Mouse (Mus musculus) intestine, embryonic 14.5 days (tissue): ENCODE measurements around the gene Spef1. TPM values are rescaled to one million over a fixed set of nuclear protein-coding genes. Genes with fewer than 3 reads are reported as not detected.
A peak's percentile ranks its signal among the peaks of the same experiment; 100 is the strongest.

Experiments
- ATAC-seq: fragments of 200-750 bp; cut with Nextera tagmentation; replicated peaks from 2 replicates; pipeline ENCODE4 v1.8.0; 2017; ENCODE audit warnings: low read depth, moderate number of reproducible peaks, moderate TSS enrichment, moderate library complexity; ENCODE audit not compliant: low FRiP score, low TSS enrichment
- DNase-seq: peaks from one replicate; pipeline ENCODE4 v3.0.0-alpha.2; 2018; ENCODE audit warnings: low spot score
- H3K27ac ChIP-seq: fragments of 300-500 bp; sonication (generic); 2 replicates; pipeline ENCODE4 v1.5.1; 2014; ENCODE audit warnings: low read depth, mild to moderate bottlenecking, control low read depth
- H3K27me3 ChIP-seq: fragments of 300-500 bp; sonication (generic); replicated peaks from 2 replicates; pipeline ENCODE4 v1.6.1; 2014; ENCODE audit warnings: low read length, control low read depth; ENCODE audit not compliant: control insufficient read depth, insufficient read depth
- H3K36me3 ChIP-seq: fragments of 300-500 bp; sonication (generic); 2 replicates; pipeline ENCODE4 v1.6.1; 2014; ENCODE audit warnings: low read length, control low read depth; ENCODE audit not compliant: control insufficient read depth, insufficient read depth
- H3K4me1 ChIP-seq: fragments of 300-500 bp; sonication (generic); replicated peaks from 2 replicates; pipeline ENCODE4 v1.6.1; 2014; ENCODE audit warnings: low read length, control low read depth, mixed read lengths; ENCODE audit not compliant: control insufficient read depth, insufficient read depth
- H3K4me2 ChIP-seq: fragments of 300-500 bp; sonication (generic); 2 replicates; pipeline ENCODE4 v1.6.1; 2014; ENCODE audit warnings: low read length
- H3K4me3 ChIP-seq: fragments of 300-500 bp; sonication (generic); 2 replicates; pipeline ENCODE4 v1.5.1; 2014; ENCODE audit warnings: low read depth, low read length, control low read depth, mixed read lengths
- H3K9ac ChIP-seq: fragments of 300-500 bp; sonication (generic); 2 replicates; pipeline ENCODE4 v1.6.1; 2014; ENCODE audit warnings: mild to moderate bottlenecking, low read length
- H3K9me3 ChIP-seq: fragments of 300-500 bp; sonication (generic); 2 replicates; pipeline ENCODE4 v1.6.1; 2016; ENCODE audit warnings: low read length, control low read depth; ENCODE audit not compliant: control insufficient read depth
- WGBS: fragments of 180-500 bp; shearing (Covaris S2); extraction: QIAGEN DNeasy Blood & Tissue Kit; methylation state at CpG from one replicate; pipeline ENCODE4 v1.1.7; 2014; 5-methylcytosine and 5-hydroxymethylcytosine counted together
- polyA plus RNA-seq: library from polyadenylated mRNA; unstranded; fragments of >200 nt; fragmentation: Nextera tagmentation; extraction: Ambion mirVana; gene quantifications from 2 replicates; pipeline ENCODE4 v1.2.1, GENCODE M21; 2014

The Spef1 gene
- polyA plus RNA-seq, 1 experiment from 2014 or later = 6.4 TPM

DNA sequence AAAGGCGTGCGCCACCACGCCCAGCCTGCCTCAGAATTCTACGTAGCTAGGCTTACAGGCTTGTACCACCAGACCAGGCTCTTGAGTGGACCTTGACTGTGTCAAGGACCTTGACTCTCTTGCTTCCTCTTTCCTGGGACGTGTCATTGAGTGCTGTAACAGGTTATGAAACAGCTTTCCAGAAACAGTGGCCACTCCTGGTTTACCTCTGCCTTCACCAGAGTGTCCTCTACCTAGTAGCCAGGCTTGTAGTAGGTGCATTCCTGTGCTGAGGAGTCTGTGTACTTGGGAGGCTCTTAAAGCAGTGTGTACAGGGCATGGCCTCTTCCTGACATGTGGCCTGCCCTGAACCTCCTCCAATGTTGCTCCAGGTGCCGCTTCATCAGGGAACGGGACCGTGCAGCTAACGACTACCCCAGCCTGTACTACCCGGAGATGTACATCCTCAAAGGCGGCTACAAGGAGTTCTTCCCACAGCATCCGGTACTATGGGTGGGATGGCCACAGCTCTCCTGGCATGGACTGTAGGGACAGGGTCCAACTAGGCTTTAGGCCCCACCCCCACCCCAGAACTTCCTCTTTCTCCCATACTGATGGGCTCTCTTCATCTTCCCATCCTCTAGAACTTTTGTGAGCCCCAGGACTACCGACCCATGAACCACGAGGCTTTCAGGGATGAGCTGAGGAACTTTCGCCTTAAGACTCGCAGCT is 9.7 kb upstream of the Spef1 start:
- H3K9me3 ChIP-seq = no peaks in the 10 kb centered on the region
- H3K9ac ChIP-seq = no peak overlapping the region
- no peak overlapping the region for H3K4me3 ChIP-seq
- WGBS = 93% methylated on average over 16 of the region's 16 CpGs
- no peaks in the 10 kb centered on the region for H3K27me3 ChIP-seq
- no peak overlapping the region for H3K4me2 ChIP-seq
- peaks cover 66% of the 10 kb centered on the region for H3K36me3 ChIP-seq
- H3K4me1 ChIP-seq = no peaks in the 10 kb centered on the region
- no peak overlapping the region for H3K27ac ChIP-seq
- ATAC-seq = no peak
- DNase-seq = no peak

- Histone ChIP-seq H3K4me1 (peaks cover 27% of the 10 kb centered on the region), H3K9me3 (no peaks in the 10 kb centered on the region), H3K4me3 (no peak overlapping the region), H3K27ac (peak overlapping the region; percentile 60; the same call in 1 of the 2 replicates), H3K9ac (no peak overlapping the region), H3K36me3 (peaks cover 42% of the 10 kb centered on the region), H3K4me2 (no peak overlapping the region), H3K27me3 (no peaks in the 10 kb centered on the region)
- no peak for DNase-seq
- no peak for ATAC-seq
- WGBS = 74% methylated on average over 7 of the region's 7 CpGs
Measured at GRCm38 (mm10) chr2:131191005-131191390, 3.9 kb upstream of the Spef1 start.

- no peak overlapping the region for H3K9ac ChIP-seq
- peak overlapping the region; percentile 60 for H3K27ac ChIP-seq
- WGBS = 29% methylated on average over 10 of the region's 10 CpGs
- H3K4me2 ChIP-seq = peak overlapping the region; percentile 22
- H3K27me3 ChIP-seq = no peaks in the 10 kb centered on the region
- peak; percentile 14; the same call in 1 of the 2 replicates for ATAC-seq
- no peaks in the 10 kb centered on the region for H3K9me3 ChIP-seq
- no peak overlapping the region for H3K4me3 ChIP-seq
- DNase-seq = no peak
- peaks cover 29% of the 10 kb centered on the region for H3K4me1 ChIP-seq
- peaks cover 39% of the 10 kb centered on the region for H3K36me3 ChIP-seq
Measured at GRCm38 (mm10) chr2:131190344-131191004, 3.4 kb upstream of the Spef1 start.

GRCm38 (mm10) chr2:131189521-131190309 is 2.6 kb upstream of the Spef1 start:
- Histone ChIP-seq H3K9ac (no peak overlapping the region), H3K4me2 (peak overlapping the region; percentile 4; the same call in 1 of the 2 replicates), H3K27ac (peak overlapping the region; percentile 60), H3K4me3 (no peak overlapping the region), H3K36me3 (peaks cover 31% of the 10 kb centered on the region), H3K27me3 (no peaks in the 10 kb centered on the region), H3K4me1 (peaks cover 29% of the 10 kb centered on the region), H3K9me3 (no peaks in the 10 kb centered on the region)
- no peak for DNase-seq
- 49% methylated on average over 5 of the region's 5 CpGs for WGBS
- ATAC-seq = no peak

GRCm38 (mm10) chr2:131188311-131188710 is 1.2 kb upstream of the Spef1 start:
- Histone ChIP-seq H3K4me1 (peaks cover 29% of the 10 kb centered on the region), H3K27ac (no peak overlapping the region), H3K4me3 (no peak overlapping the region), H3K36me3 (peaks cover 17% of the 10 kb centered on the region), H3K4me2 (no peak overlapping the region), H3K27me3 (no peaks in the 10 kb centered on the region), H3K9ac (no peak overlapping the region), H3K9me3 (no peaks in the 10 kb centered on the region)
- WGBS = 91% methylated on average over 5 of the region's 5 CpGs
- ATAC-seq (no peak), DNase-seq (no peak)

DNA sequence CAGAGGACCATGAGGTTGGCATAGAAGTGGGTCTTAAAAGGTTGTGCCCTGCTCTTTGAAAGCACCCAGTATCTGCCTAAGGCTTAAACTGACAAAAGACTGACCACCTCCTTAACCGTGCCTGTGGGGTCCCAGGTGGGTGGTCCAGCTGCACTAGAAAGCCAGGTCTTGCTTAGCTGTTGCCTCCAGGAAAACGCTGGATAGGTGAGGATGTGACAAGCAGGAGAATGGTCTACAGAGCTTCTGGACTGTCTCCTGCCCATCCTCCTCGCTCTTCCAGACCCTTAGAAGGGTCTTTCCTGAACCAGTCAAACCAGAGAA is 480 bp upstream of the Spef1 start:
- peaks cover 29% of the 10 kb centered on the region for H3K4me1 ChIP-seq
- peak overlapping the region; percentile 69 for H3K9ac ChIP-seq
- no peak for DNase-seq
- H3K27ac ChIP-seq = peak overlapping the region; percentile 58; the same call in 1 of the 2 replicates
- no peaks in the 10 kb centered on the region for H3K9me3 ChIP-seq
- no peaks in the 10 kb centered on the region for H3K27me3 ChIP-seq
- WGBS = 18% methylated on average over 3 of the region's 3 CpGs
- H3K4me3 ChIP-seq = peak overlapping the region; percentile 66
- peaks cover 10% of the 10 kb centered on the region; the same call in 1 of the 2 replicates for H3K36me3 ChIP-seq
- ATAC-seq = no peak
- peak overlapping the region; percentile 69 for H3K4me2 ChIP-seq

DNA sequence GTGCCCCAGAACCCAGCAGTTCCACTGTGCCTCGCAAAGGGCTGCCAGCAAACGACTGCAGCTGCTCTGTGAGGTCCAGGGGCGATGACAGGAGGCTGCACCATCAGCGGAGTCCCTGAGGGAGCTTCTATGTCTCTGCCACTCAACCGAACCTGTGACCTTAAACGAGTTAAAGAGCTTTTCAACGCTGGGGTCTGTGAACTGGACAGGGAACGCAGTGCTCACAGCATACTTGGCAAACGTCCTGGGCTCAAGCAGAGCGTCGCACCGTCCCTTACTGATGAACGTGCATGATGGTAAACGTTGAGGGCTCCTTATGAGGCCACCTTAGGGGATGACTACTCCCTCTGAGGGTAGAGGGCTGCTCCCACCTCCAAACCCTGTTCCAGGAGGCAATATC is 739 bp downstream of the Spef1 start:
- no peak for DNase-seq
- Histone ChIP-seq H3K9ac (peak overlapping the region; percentile 69), H3K27me3 (no peaks in the 10 kb centered on the region), H3K36me3 (no peaks in the 10 kb centered on the region), H3K9me3 (no peaks in the 10 kb centered on the region), H3K4me2 (peak overlapping the region; percentile 69), H3K4me3 (peak overlapping the region; percentile 66), H3K27ac (peak overlapping the region; percentile 58; the same call in 1 of the 2 replicates), H3K4me1 (peaks cover 29% of the 10 kb centered on the region)
- WGBS = 3% methylated on average over 14 of the region's 14 CpGs
- ATAC-seq = no peak; the same call in 1 of the 2 replicates

DNA sequence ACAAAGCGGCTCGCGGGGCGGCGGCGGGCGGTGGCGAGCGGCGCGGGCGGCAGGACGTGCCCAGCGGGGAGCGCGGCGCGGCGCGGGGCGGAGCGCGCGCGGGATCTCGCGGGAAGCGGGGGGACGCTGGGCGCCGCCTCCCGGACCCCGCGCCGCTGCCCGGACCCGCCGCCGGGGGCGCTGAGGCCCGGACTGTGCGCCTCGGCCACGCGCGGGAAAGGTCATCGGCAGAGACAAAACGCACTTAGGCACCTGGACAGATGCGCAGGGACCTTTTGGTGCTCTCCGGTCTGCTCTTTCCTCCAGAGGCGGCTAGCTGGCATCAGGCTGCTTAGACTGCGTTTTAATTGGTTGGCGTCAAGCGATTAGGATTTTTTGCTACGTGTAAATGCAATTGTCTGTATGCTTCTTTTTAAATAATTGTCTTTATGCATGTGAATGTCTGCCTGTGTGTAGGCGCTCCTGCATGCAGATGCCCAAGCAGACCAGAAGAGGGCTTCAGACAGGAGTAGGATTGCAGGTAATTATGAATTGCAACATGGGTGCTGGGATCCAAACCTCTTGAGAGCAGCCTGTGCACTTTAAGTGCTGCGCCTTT is 7.0 kb downstream of the Spef1 start, which contains the start of gene Cenpb:
Gene Cenpb, minus strand, starts transcription at position 78 of the 598 bp plus-strand sequence.
- peak within 1 kb of the TSS; percentile 84 for H3K4me3 ChIP-seq
- H3K4me2 ChIP-seq = peak within 1 kb of the TSS; percentile 95
- peak within 1 kb of the TSS; percentile 79 for H3K27ac ChIP-seq
- no peaks in the 10 kb centered on the region for H3K27me3 ChIP-seq
- peaks cover 23% of the 10 kb centered on the region for H3K4me1 ChIP-seq
- H3K9me3 ChIP-seq = no peaks in the 10 kb centered on the region
- DNase-seq (peak; percentile 87), ATAC-seq (peak; percentile 67)
- peak within 1 kb of the TSS; percentile 89 for H3K9ac ChIP-seq
- 3% methylated on average over 44 of the region's 57 CpGs for WGBS
- H3K36me3 ChIP-seq = peaks cover 10% of the 10 kb centered on the region
